Mouse (Mus musculus) monocyte, adult 59 days (primary cell): ENCODE measurements around the gene Caly. TPM values are rescaled to one million over a fixed set of nuclear protein-coding genes. Genes with fewer than 3 reads are reported as not detected.

ENCODE experiments used
- total RNA-seq, 2 experiments: library from RNA; stranded (reverse); gene quantifications; one replicate each; pipeline ENCODE4 v1.2.4; 2023

The Caly gene
- not detected for total RNA-seq

DNA sequence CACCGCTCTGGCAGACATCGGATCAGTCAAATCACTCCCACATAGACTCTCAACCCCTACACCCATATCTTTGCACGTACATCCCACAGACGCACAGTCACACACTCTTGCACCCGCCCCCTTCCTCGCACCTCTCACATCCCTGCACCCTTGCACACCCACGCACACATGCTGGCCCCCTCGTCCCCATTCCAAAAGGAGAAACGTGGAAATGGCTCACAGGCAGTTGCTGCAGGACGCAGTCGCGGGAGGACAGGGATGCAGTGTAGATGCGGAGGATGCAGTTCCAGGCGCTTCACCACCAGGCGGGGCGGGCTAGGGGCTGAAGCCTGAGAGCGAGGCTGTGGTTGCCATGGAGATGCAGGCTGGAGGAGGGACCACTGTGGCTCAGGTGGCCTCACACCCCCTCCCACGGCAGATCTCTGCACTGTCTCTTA, at the start of gene Caly:
TSS of gene Caly (minus strand) at position 307 of the 437 bp plus-strand sequence.

DNA sequence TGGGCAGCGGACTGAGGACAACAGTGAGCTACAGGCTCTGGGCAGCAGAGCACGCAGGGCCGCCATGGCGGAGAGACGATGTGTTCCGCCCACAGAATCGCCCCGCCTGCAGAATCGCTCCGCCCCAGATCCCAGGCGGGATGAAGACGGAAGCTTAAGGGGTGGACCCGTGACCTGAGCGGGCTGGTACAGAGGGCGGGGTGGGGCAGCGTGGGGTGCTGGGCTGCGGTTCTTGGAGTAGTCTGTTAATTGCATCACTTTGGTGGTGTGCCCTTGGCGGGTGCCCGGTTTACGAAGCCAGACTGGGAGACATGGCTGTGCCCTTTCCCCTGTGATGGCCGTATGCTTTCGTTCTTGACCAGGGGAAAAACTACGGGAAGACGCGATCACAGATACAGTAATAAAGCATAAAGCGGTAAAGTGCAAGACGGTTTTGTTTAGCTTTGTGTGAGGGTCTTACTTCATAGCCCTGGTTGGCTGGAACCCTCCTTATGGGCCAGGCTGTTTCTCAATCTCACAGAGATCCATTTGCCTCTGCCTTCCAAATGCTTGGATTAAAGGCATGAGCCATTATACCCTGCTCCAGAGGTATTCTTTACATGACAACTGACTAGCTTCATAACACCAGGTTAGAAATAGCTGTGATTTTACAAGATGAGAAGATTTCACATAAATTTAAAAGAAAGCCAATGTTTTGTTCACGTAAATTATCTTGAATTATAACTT, 34.1 kb upstream of the Caly start, which contains the start of gene Echs1:
TSS of gene Echs1 (minus strand) at position 148 of the 726 bp plus-strand sequence.

DNA sequence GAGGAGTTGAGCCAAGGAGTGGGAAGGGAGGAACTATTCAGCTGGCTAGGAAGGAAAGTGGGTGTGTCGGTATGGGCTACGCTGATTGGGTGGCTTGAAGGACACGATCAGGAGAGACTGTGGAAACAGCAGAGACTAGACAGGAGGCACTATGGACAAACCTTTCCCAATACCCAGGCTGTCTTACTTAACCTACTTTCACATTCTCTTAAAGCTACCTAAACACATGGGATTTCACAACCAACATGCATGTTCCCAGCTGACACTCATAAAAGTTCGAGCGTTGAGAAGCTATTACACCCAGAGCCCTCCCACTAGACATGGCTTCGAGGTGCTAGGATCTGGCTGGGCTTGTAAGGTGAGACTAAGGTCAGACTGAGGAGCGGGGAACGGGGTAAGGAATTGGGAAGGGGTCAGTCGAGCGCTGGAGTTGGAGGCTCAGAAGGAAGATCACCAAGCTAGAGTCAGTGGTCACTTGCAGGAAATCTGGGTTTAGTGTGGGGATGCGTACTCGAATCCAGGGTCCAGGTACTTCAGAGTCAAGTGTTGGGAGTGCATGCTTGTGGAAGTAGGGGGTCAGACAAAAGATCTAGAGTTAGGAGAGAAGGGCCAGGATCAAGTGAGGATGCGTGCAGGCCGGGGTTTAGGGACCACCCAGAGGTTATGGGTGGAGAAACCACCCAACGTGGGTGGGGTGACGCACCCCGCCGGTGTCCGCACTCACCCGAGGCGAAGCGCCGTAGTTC, 33.4 kb upstream of the Caly start, which contains the start of gene Paox:
TSS of gene Paox (plus strand) at position 217 of the 746 bp plus-strand sequence.

DNA sequence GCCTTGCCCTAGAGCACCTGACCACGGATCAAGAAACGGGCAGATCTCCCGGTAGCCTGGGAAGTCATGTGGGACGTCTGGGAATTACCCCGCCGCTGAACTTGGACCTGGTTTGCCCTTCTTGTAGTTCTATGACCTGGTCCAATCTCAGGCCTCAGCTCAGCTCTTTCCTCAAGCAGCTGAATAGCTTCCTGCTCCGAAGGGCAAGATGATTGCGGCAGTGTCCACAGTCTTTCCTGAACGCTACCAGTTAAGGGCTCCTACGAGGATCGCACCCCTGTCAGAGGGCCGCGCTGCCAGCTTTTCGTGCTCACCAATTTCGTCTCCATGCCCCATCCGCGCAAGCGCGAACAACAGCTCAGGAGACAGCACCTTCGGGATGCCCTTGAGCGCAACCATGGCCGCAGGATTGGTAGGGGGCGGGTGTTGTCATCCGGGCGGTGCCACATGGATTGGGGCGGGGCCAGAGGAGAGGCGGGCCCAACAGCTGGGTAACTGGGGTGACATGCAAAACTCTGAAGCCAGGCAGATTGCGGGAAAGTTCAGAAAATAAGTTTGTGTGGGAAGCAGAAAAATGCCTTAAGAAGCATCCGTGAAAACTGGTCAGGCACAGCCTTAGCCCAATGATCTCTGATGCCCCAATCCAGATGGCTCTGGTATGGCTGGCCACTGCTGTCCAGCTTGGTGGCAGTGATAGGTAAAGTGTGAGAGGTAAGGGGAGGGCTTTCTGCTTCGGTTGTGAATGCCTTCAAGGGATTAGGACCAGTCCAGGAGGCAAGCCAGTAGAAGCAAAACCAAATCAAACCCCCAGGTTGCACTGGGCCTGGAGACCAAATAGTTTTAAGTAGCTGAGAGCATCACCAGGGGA, 19.9 kb upstream of the Caly start, which contains the start of gene Fuom:
TSS of gene Fuom (minus strand) at position 449 of the 868 bp plus-strand sequence.

DNA sequence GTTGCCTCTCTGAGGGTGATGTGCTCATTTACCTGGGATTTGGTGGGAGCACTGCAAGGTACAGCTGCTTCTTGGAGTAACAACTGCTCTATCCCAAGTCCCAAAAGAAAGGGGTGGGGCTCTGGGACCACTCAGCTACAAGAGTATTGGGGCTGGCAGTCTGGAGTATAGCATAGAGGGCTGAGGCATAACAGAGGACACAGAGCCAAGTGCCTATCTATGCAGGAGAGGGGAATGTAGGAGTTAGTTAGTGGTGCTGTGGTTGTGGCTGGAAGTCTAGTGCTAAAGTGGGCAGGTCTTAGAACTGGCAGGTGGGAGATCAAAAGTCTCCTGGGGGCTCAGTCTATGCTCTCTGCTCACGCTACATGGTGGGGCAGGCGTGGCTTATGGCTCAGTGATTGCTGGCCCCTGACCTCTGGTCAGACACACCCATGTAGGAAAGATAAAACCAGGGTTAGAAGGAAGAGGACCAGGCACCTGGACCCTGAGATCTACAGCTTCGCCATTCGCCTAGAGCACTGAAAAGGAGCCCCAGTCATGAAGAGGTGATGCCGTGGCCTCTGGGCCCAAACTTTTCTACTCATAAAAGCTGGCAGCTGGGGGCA, 10.7 kb upstream of the Caly start, which contains the start of gene Prap1:
TSS of gene Prap1 (plus strand) at position 472 of the 605 bp plus-strand sequence.

DNA sequence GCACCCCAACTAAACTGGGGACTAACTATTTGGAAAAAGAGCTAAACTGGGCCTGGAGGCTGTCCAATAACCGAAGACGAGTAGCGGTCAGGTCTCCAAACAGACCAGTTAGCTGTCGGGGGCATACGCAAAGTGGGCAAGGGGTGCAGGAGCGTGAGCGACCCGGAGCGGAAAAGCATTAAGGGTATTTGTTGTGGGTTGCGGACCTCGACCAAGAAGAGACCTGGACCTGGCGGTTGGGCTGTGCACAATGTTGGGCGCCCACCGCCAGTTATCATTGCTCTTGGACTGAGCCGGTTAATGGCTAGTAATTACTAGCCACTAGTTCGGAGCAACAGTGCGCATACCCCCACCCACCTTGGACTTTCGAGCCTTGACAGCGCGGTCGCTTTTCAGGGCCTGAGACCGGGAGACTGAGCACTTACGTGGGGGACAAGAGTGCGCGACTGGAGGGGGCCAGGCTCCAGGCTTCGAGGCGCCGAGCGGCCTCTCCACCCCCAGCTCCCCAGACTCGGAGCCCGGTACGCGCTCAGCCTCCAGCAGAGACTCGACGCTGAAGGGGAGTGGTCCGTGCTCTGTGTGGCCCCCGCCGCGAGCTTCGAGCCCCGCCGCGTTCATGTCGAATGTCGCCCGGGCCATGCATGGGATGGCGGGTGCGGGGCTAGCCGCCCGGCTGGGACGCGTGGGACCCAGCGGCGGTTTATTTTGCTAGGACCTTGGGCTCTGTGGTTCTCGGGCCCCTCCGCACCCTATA, 33.8 kb downstream of the Caly start, which contains the start of gene Msx3:
TSS of gene Msx3 (minus strand) at position 729 of the 754 bp plus-strand sequence.

DNA sequence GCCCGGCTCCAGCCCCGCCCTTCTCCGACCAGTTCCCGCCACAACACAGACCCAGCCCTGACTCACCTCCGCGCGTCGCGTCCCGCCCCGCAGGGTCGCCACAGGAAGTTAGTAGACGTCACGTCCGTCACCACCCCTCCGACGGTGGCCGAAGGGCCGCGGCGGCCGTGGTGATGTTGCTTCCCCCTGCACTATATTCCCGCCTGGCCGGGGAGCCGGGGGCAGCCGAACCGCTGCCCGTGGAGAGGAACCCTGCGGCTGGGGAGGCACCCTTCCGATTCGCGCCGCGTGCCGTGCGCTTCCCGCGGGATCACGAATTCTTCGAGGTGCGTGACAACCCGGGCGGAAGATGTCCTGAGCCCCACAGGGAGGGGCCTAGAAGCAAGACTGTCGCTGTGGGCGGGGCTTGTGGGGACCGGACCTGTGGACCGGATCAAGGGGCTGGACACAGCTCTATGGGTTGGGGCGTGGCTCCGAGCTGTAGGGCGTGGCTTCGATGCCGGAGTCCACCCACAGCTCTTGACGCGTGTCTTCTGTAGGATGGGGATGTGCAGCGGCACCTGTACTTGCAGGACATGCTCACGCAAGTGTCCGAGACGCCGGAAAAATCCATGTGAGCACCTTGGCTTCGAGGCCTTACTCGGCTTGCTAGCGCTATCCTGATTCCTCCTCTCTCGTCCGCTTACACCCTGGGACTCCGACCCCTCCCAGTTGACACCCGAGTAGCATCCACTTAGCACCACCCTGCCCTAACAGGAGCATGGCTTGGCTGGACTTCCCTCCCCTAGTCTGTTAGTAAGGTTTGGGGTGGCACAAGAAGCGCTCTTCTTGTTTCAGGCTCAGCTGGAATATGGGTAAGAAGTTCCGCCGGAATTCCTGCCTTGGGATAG, 45.8 kb downstream of the Caly start, which contains the start of the genes Zfp511 and Tubgcp2:
TSS of gene Zfp511 (plus strand) at position 111 of the 890 bp plus-strand sequence.
TSS of gene Tubgcp2 (minus strand) at position 389 of the 890 bp plus-strand sequence.

Other genes with a start within 250 kb of the Caly start
- not detected for gene Adgra1, start 248.4 kb downstream of the Caly start, total RNA-seq
- gene Kndc1, start 187.9 kb downstream of the Caly start, total RNA-seq: under 1 TPM in 1 of 2 experiments, not detected in 1; 0.21 TPM
- gene Utf1, start 138.8 kb downstream of the Caly start, total RNA-seq: under 1 TPM in 1 of 2 experiments, not detected in 1; 0.52 TPM
- gene 6430531B16Rik, start 103.8 kb downstream of the Caly start, total RNA-seq: under 1 TPM; 0.55 to 0.81 TPM
- gene Adam8, start 90.0 kb downstream of the Caly start, total RNA-seq: 10 to 100 TPM; 20.2 to 22.0 TPM
- 10 to 100 TPM; 26.8 to 27.1 TPM for gene Zfp511, start 46.2 kb downstream of the Caly start, total RNA-seq
- 10 to 100 TPM; 19.9 to 23.2 TPM for gene Tubgcp2, start 45.9 kb downstream of the Caly start, total RNA-seq
- not detected for gene Msx3, start 33.5 kb downstream of the Caly start, total RNA-seq
- not detected for gene Prap1, start 10.8 kb upstream of the Caly start, total RNA-seq
- 10 to 100 TPM in 1 of 2 experiments, 1 to 10 TPM in 1; 9.3 to 11.9 TPM for gene Fuom, start 19.9 kb upstream of the Caly start, total RNA-seq
- gene Paox, start 33.3 kb upstream of the Caly start, total RNA-seq: 10 to 100 TPM; 18.6 to 26.3 TPM
- gene Echs1, start 33.9 kb upstream of the Caly start, total RNA-seq: 10 to 100 TPM; 46.0 to 50.2 TPM
- gene Mtg1, start 55.0 kb upstream of the Caly start, total RNA-seq: 10 to 100 TPM in 1 of 2 experiments, 1 to 10 TPM in 1; 8.7 to 10.9 TPM
- not detected for gene Sprn, start 72.3 kb upstream of the Caly start, total RNA-seq
- not detected for gene Olfr522, start 82.2 kb upstream of the Caly start, total RNA-seq
- not detected for gene Olfr523, start 90.7 kb upstream of the Caly start, total RNA-seq
- gene Olfr524, start 123.4 kb upstream of the Caly start, total RNA-seq: not detected
- gene Cd163l1, start 135.7 kb upstream of the Caly start, total RNA-seq: 1 to 10 TPM in 1 of 2 experiments, under 1 TPM in 1; 0.82 to 1.3 TPM
- 1 to 10 TPM; 4.5 to 5.0 TPM for gene 5830411N06Rik, start 164.7 kb upstream of the Caly start, total RNA-seq
- not detected for gene Olfr525, start 238.3 kb upstream of the Caly start, total RNA-seq